ENCODE assay signal across 7 mouse cellular contexts in the genomic region with DNA sequence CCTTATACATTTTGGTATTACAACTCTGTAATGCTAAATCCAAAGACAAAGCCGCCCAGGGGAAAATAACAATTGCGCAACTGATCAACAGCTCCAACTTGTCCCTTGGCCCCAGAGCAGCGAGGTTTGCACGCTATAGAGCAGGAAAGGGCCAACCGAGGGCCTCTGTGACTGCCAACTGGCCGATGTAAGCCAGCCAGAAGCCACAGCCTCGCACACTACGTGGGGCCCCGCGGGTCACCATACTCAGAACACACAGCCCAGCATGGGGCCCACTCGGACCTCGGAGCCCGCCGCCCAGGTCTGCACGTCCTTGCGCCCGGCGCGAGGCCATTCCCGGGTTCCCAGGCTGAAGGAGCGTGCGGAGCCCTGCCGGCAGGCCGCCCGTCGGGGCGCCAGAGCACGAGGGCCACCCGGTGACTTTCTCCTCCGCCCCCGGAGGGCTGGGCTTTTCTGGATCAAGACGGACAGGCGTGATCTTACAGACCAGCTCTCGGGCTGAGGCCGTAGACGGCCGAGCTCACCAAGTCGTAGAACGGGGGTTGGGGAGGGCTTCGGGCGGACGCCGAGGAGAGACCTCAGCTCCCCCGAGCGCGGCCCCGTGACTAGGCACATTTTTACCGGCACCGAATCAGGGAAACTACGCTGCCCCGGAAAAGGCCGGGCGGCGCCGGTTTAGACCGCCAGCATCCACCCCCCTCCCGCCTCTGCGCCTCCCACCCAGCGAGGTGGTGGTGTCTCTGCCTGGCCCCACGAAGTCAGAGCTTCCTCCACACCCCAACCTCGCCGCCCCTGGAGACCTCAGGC. TPM values are rescaled to one million over a fixed set of nuclear protein-coding genes. Genes with fewer than 3 reads are reported as not detected.
DNase-seq lines count a peak whose midpoint lies in the region; ATAC-seq and TF ChIP-seq lines count a peak whose summit lies in the region.

No protein-coding gene starts in this region.

- peak overlapping the region; percentile 80 for H3K4me3 ChIP-seq in intestine, embryonic 16.5 days (ENCODE audit: low read length)
- H3K4me3 ChIP-seq in midbrain, embryonic 12.5 days, result peak overlapping the region; percentile 65
- peak overlapping the region; percentile 87 for H3K4me3 ChIP-seq in small intestine, adult 2 months (ENCODE audit: low read depth, low read length)

- peak overlapping the region; percentile 90 for H3K9ac ChIP-seq in intestine, embryonic 16.5 days (ENCODE audit: low read depth, low read length)
- peak overlapping the region; percentile 66 for H3K9ac ChIP-seq in midbrain, embryonic 12.5 days (replicated peaks)

- H3K4me1 ChIP-seq in intestine, embryonic 16.5 days (ENCODE audit: control insufficient read depth, insufficient read depth, low read length), result peaks cover 40% of the 10 kb centered on the region
- peaks cover 30% of the 10 kb centered on the region; the same call in 1 of the 2 replicates for H3K4me1 ChIP-seq in midbrain, embryonic 12.5 days
- peaks cover 21% of the 10 kb centered on the region for H3K4me1 ChIP-seq in small intestine, adult 2 months (ENCODE audit: control insufficient read depth, insufficient read depth, insufficient read length, low read length)

- no peaks in the 10 kb centered on the region for H3K27me3 ChIP-seq in intestine, embryonic 16.5 days (replicated peaks; ENCODE audit: control insufficient read depth, insufficient read depth, low read length)
- no peaks in the 10 kb centered on the region for H3K27me3 ChIP-seq in midbrain, embryonic 12.5 days
- H3K27me3 ChIP-seq in small intestine, adult 2 months (ENCODE audit: control insufficient read depth, insufficient read depth, low read length), result no peaks in the 10 kb centered on the region

- under 1% methylated on average over 62 of the region's 62 CpGs for WGBS in intestine, embryonic 16.5 days
- under 1% methylated on average over 61 of the region's 62 CpGs for WGBS in midbrain, embryonic 12.5 days
- under 1% methylated on average over 62 of the region's 62 CpGs for WGBS in small intestine, adult 2 months

- no peaks in the 10 kb centered on the region for H3K36me3 ChIP-seq in intestine, embryonic 16.5 days (ENCODE audit: control insufficient read depth, insufficient read depth, low read length)
- H3K36me3 ChIP-seq in midbrain, embryonic 12.5 days, result no peaks in the 10 kb centered on the region
- H3K36me3 ChIP-seq in small intestine, adult 2 months (ENCODE audit: control insufficient read depth, insufficient read depth, low read length), result peaks cover 15% of the 10 kb centered on the region

- ATAC-seq in intestine, embryonic 16.5 days, result peak; percentile 52
- peak; percentile 85 for ATAC-seq in midbrain, embryonic 12.5 days (ENCODE audit: low FRiP score, low read depth)

- peak overlapping the region; percentile 50 for H3K4me2 ChIP-seq in intestine, embryonic 16.5 days (ENCODE audit: low read depth, low read length)
- peak overlapping the region; percentile 65 for H3K4me2 ChIP-seq in midbrain, embryonic 12.5 days (replicated peaks)

- 0 out of 2 replicates have a peak, but pooled peaks have one; percentile 3 for TF ChIP-seq CTCF in small intestine, adult 2 months (IDR thresholded peaks at IDR 0.05; ENCODE audit: extremely low read depth, insufficient read length, insufficient replicate concordance, low read depth, low read length)

- peak overlapping the region; percentile 99 for H3K27ac ChIP-seq in intestine, embryonic 16.5 days (ENCODE audit: low read length)
- H3K27ac ChIP-seq in midbrain, embryonic 12.5 days (replicated peaks), result peak overlapping the region; percentile 92
- peak overlapping the region; percentile 100 for H3K27ac ChIP-seq in small intestine, adult 2 months (ENCODE audit: insufficient read depth, low read depth, low read length)

- H3K9me3 ChIP-seq in intestine, embryonic 16.5 days (ENCODE audit: control insufficient read depth, low read length), result no peaks in the 10 kb centered on the region
- no peaks in the 10 kb centered on the region for H3K9me3 ChIP-seq in midbrain, embryonic 12.5 days

- intact Hi-C loops in left cerebral cortex, postnatal 4 days (cut with DNase I), result loop anchor here (10.0 kb wide), 1 partner anchor 61 kb away; no protein-coding TSS in a partner anchor

- TF ChIP-seq POLR2A in small intestine, adult 2 months (IDR thresholded peaks at IDR 0.05; ENCODE audit: low read depth, low read length), result peak; percentile 81; the same call in 1 of the 2 replicates

- DNase-seq in adrenal gland, adult 2 months, result peak; percentile 97
- DNase-seq in embryo, embryonic 9.5 days (ENCODE audit: extremely low spot score), result peak; percentile 88
- DNase-seq in gastrocnemius, postnatal 4 days (ENCODE audit: low spot score in 2 of 2), result peak; percentile 74 to 93
- DNase-seq in left cerebral cortex, postnatal 4 days, result peak; percentile 91

RNA-seq across cellular contexts. Expression of gene Nfe2l2, which starts 0.9 kb away (rescaled TPM):
- 100 to 1,000 TPM in 1 of 2 experiments, 10 to 100 TPM in 1; 84.3 to 124 TPM for total RNA-seq in adrenal gland, adult 2 months (2021)
- polyA plus RNA-seq in adrenal gland, adult 2 months (2012; rRNA removed), result 36.3 and 42.9 TPM in 2 replicates
- 10 to 100 TPM; 38.1 to 42.1 TPM for total RNA-seq in gastrocnemius, postnatal 4 days (2021)
- polyA plus RNA-seq in intestine, embryonic 16.5 days (2015; fragmentation: Nextera tagmentation; extraction: Ambion mirVana), result 112 and 115 TPM in 2 replicates
- 1 to 10 TPM; 8.8 to 9.2 TPM for total RNA-seq in left cerebral cortex, postnatal 4 days (2021)
- polyA plus RNA-seq in midbrain, embryonic 12.5 days (2016; fragmentation: Nextera tagmentation; extraction: Ambion mirVana), result 17.6 and 20.3 TPM in 2 replicates
- 42.5 and 62.5 TPM in 2 replicates for polyA plus RNA-seq in small intestine, adult 2 months (2012; rRNA removed)

RNA-seq across cellular contexts. Expression of gene Hnrnpa3, which starts 44.5 kb away (rescaled TPM):
- total RNA-seq in adrenal gland, adult 2 months (2021), result 100 to 1,000 TPM; 311 to 403 TPM
- polyA plus RNA-seq in adrenal gland, adult 2 months (2012; rRNA removed), result 3.7 and 3.8 TPM in 2 replicates
- total RNA-seq in gastrocnemius, postnatal 4 days (2021), result 100 to 1,000 TPM; 421 to 501 TPM
- polyA plus RNA-seq in intestine, embryonic 16.5 days (2015; fragmentation: Nextera tagmentation; extraction: Ambion mirVana), result 215 and 254 TPM in 2 replicates
- total RNA-seq in left cerebral cortex, postnatal 4 days (2021), result 100 to 1,000 TPM; 456 to 465 TPM
- polyA plus RNA-seq in midbrain, embryonic 12.5 days (2016; fragmentation: Nextera tagmentation; extraction: Ambion mirVana), result 345 and 374 TPM in 2 replicates
- polyA plus RNA-seq in small intestine, adult 2 months (2012; rRNA removed), result 4.4 and 9.0 TPM in 2 replicates

Comparison
In these comparisons a context has a peak if more than half of its experiments do, and no peak if none do; other contexts are left out.
1. Peak in every context shown above with its lines: DNase-seq, ATAC-seq, H3K4me3 ChIP-seq and H3K27ac ChIP-seq.
2. RNA of gene Hnrnpa3, which starts 44.5 kb away (polyA plus RNA-seq): 345 to 374 TPM in midbrain, embryonic 12.5 days and 215 to 254 TPM in intestine, embryonic 16.5 days; 4.4 to 9.0 TPM in small intestine, adult 2 months and 3.7 to 3.8 TPM in adrenal gland, adult 2 months; every median in the first group is over 10 times any median in the second.